Mouse (Mus musculus): ENCODE measurements around the gene Dnase2b.

Dnase2b gene

DNA sequence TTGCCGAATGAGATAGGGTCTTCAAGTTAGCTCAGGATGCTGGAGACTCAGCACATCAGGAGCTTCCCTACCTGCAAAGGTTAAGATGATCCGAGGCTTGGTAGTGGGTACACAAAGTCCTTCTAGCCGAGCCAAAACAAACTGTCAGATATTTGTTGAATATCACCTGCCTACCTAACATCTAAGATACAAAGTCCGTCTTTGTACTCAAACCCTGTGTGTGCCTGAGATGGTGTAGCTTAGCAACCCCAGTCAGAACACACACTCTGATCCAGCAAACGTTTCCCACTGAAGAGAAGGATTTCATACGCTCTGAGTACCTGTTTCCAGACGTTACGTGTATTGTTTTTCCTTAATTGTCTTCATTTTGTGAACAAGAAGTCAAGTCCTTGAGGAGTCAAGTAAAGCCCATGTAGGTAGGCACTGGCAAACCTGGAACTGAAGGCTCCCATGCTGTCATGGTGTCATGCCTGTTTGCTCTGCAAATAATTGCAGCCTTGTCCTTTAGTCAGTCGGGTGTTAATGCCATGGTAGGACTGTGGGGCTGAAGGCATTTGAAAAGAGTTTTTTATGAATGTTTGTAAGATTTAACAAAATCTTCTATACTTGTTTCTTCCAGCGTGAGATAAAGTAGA is 45.1 kb downstream of the Dnase2b start, which contains the start of gene Uox:
Uox (plus strand) TSS at position 279 of the 635 bp plus-strand sequence.
- DNase-seq (ENCODE audit: low read depth) = no peak

DNA sequence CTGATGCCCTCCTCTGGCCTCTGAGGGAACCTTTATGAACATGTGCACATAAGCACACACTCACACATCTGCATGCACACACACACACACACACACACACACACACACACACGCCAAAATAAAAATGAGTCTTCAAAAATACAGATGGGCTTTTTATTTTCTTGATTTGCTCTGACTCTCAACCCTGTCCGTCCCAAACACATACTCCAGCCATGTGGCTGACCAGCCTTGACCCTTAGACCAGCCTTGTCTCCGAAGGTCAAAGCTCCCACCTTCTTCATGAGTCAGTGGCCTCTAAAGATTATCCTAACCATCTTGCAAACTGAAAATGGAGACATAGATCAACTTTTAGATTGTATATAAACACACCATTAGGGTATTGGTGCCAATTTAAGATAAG is 45.8 kb downstream of the Dnase2b start:
- no peak for DNase-seq (ENCODE audit: low read depth)

- DNase-seq (ENCODE audit: low read depth) = peak; percentile 89
Measured at GRCm38 (mm10) chr3:146567884-146568530, 47.4 kb downstream of the Dnase2b start.

GRCm38 (mm10) chr3:146567366-146567765 is 48.0 kb downstream of the Dnase2b start:
- DNase-seq (ENCODE audit: low read depth) = no peak

- DNase-seq (ENCODE audit: low read depth) = no peak
Measured at GRCm38 (mm10) chr3:146565065-146565411, 50.4 kb downstream of the Dnase2b start.

GRCm38 (mm10) chr3:146564268-146565064 is 50.9 kb downstream of the Dnase2b start:
- peak; percentile 87 for DNase-seq (ENCODE audit: low read depth)

GRCm38 (mm10) chr3:146562936-146563335 is 52.5 kb downstream of the Dnase2b start:
- no peak for DNase-seq (ENCODE audit: low read depth)

DNA sequence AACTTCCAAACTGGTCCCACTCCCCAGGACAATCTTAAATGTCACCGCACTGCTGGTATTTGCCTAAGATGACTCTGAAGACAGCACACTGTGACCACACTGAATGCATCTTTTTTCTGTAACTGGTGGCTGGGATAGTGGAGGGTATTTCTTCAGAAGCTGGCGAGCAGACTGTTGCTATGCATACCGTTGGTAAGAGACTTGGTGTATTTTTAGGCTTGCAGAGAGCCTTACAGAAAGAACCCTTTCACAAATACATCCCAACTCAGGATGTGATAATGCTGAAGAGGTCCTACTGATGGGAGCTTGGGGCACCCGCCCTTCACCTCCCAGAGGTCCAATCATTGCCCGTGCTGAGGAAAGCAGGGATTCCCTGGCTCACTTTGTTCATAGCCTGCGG is 57.9 kb downstream of the Dnase2b start:
- DNase-seq (ENCODE audit: low read depth) = no peak

DNA sequence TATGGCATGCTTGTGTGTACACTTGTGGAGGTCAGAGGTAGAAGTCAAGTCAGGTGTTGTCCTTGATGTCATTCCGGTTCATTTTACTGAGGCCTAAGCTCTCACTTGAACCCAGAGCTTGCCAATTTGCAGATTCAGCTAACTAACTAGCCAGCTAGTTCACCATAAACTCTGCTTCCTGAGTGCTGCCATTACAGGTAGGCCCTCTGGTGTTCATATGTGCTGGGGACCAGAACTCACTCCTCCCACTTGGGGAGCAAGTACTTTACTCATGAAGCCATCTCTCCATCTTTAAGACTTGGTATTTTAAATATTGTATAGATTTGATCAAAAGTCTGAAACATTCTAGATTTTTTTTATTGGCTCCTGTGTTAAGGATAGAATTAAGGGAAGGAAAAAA is 58.8 kb downstream of the Dnase2b start:
- peak; percentile 18 for DNase-seq (ENCODE audit: low read depth)

DNA sequence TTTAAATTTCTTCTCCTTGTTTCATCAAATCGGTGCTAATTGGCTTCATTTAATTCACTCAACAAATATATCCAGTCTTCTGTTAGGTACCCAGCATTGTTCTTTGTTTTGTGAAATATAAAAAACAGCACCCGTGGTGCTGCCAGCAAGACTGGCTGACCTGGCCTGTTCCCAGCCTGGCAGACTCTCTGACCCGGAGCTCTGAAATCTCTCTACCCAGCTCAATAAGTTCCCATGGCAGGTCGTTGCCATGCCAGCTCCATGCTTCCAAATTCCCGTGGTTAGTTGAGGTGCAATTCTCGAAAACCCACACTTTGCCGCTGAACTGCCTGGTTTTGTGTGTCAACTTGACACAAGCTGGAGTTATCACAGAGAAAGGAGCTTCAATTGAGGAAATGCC is 60.6 kb downstream of the Dnase2b start:
- no peak for DNase-seq (ENCODE audit: low read depth)

DNA sequence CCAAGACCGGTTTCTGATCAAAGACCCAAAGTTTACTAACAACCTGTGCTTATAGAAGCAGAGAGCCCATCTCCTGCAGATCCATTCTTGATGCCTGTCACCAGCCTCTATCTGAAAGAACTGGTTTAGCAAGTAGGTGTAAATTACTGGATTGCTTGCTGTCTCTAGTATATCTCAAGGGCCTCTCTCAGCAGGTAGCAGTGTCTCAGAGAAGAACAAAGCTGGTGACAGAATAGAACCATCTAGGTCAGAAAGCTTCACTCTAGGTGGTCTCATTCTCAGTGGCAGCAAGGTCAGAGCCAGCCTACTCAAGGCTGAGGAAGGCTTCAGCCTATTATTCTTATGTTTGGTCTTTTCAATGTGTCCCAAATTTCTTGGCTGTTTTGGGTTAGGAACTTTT is 71.8 kb downstream of the Dnase2b start:
- DNase-seq (ENCODE audit: low read depth) = no peak

- no peak for DNase-seq (ENCODE audit: low read depth)
Measured at GRCm38 (mm10) chr3:146540521-146541273, 74.7 kb downstream of the Dnase2b start.

DNA sequence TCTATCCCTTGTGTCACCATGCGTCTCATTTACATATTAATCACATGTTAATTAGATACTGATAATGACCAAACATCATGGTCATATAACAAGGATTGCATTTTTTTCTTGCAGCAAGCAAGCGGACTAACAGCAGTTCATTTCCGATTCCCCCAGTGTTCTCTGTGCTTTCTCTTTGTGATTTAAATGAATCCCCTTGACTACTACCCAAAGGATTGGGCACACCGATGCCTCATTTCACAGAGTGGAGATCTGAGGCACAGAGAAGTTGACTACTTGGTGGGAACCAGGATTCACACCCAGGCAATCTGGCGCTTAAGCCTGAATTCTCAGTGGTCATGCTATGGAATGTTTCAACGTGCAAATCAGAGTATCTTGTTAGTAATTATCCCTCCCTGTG is 80.4 kb downstream of the Dnase2b start:
- DNase-seq (ENCODE audit: low read depth) = no peak
